Mouse (Mus musculus) Patski (cell line): Measurements from ENCODE around the gene Hesx1. TPM values are rescaled to one million over a fixed set of nuclear protein-coding genes. Genes with fewer than 3 reads are reported as not detected.
A peak's percentile ranks its signal among the peaks of the same experiment; 100 is the strongest.
"Not testable (repeated sequence)": the region's sequence is repeated elsewhere in the genome, so short reads cannot be mapped to it uniquely, and the experiment has no call there.

Experiments
- ATAC-seq: fragments of 100-300 bp; one replicate; pipeline ENCODE4 v1.8.0; 2021
- CTCF ChIA-PET: fragments of 350-600 bp; sonication (Branson Sonifier 250); formaldehyde crosslinking; loops from one replicate; lab custom pipeline; 2022; ENCODE audit warnings: inconsistent platforms; lab: Charles Lee
- POLR2A ChIA-PET: fragments of 350-600 bp; sonication (Branson Sonifier 250); formaldehyde crosslinking; loops from one replicate; lab custom pipeline; 2022; ENCODE audit warnings: antibody characterized with exemption, inconsistent platforms; lab: Charles Lee
- DNase-seq: peaks from one replicate; pipeline ENCODE4 v3.0.0-alpha.2; 2011; ENCODE audit warnings: low read depth, low spot score
- H3K27me3 ChIP-seq: fragments of 371-371 bp; one replicate; pipeline ENCODE4 v1.5.1; 2021
- CTCF ChIP-seq: fragments of 100-300 bp; IDR thresholded peaks from one replicate; pipeline ENCODE4 v1.5.1; 2021
- in situ Hi-C: fragments of 300-500 bp; cut with MboI; formaldehyde crosslinking; loops from 3 replicates; pipeline ENCODE4 v1.11.1; 2018; ENCODE audit warnings: low pct_unique_long_range_greater_than_20kb, mixed read lengths
- polyA plus RNA-seq: library from polyadenylated mRNA; unstranded; gene quantifications from one replicate; pipeline ENCODE4 v1.2.3, GENCODE M21; 2021

Hesx1 gene
- not detected for polyA plus RNA-seq

DNA sequence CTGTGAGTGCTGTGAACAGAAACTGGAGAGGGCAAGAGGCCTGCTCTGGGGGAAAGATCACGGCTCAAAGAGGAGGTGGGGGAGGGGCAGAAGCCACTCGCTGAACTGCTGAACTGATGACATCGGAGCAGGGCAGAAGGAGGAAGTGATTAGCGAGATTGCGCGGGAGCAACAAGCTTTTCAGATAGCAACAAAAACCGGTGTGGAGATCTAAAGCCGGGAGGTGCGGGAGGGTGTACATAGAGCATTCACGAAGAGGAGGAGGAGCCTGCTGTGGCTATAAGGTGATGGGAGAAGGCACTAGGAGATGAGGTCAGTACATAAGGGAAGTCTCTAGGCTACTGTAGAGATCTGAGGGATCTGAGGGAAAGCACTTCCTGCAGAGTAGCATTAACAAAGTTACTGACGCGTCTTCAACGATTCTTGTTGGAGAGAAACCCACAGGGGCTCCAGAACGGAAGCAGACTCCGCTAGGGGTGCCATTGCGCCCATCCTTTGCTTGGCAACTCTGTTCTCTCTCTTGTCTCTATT is at the start of gene Hesx1:
TSS of gene Hesx1 (plus strand) at position 206 of the 531 bp plus-strand sequence.
- no peak for TF ChIP-seq CTCF
- no peak for DNase-seq
- ATAC-seq, result no peak
- H3K27me3 ChIP-seq, result peaks cover 3% of the 10 kb centered on the region
- CTCF ChIA-PET, result interaction anchor here (1.0 kb wide), 1 partner anchor 35 kb away, joined by 3 read pairs; no protein-coding TSS in a partner anchor
- POLR2A ChIA-PET, result no interaction called here
- in situ Hi-C loops, result no loop called here

DNA sequence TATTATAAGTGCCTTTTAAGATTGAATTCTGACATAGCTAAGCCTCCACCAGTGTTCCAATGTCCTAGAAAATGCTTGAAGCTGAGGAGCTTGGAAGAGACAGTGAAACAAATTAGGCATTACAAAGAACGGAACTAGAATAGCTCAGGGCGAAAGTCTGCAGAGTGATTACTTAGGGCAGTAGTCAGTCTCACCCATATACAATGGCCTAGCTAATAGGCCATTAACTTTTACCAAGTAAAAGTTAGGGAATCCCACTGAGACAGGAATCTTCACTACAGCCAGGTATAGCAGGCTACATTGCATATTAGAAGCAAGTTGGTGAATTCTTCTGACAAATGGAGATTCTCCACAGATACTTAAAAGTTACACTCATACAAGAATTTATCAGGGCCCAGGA is 38.1 kb upstream of the Hesx1 start:
- POLR2A ChIA-PET, H3K27me3 ChIP-seq, ATAC-seq, CTCF ChIA-PET, DNase-seq, in situ Hi-C loops: not testable (repeated sequence)

DNA sequence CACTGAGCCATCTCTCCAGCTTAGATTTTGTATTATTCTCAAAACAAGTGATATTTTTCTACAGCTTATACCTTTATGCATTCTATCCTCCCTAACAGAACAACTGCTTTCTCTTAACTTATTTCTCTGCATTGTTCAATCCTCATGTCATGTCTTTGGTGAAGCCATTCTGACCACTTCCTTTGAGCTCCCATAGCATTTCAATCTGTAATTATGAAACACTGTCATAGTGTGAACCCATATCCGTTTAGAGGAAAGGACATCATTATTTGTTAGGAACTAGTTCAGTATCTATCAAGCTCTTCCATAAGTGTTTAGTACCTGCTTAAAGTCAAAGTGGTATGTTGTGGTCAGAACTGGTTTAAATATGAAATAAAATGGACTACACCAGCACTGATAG is 33.7 kb upstream of the Hesx1 start:
- DNase-seq, result no peak

DNA sequence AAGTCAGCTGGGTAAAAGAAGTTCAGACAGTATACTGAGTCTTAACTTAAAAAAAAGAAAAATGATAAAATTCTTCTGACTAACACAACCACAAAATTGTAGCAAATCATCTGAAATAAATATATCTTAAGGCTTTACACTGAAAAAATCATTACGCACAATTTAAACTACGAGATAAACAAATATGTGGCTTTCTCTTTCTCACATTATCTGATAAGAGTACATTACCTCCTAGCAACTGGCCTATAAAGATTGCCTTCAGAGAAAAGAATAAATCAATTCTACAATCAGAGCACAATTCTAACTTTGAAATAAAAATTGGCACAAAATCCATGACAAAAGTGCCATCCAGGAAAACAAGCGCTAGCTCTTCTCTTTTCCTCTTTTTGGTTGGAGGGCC is 25.1 kb upstream of the Hesx1 start:
- ATAC-seq, result no peak
- ChIA-PET CTCF (interaction anchor here (0.9 to 1.5 kb wide), 6 partner anchors 9 to 100 kb away, joined by 3 to 5 read pairs (median 3); no protein-coding TSS in a partner anchor), POLR2A (interaction anchor here (0.8 kb wide), 1 partner anchor 9 kb away, joined by 3 read pairs; no protein-coding TSS in a partner anchor)
- no peak for TF ChIP-seq CTCF
- in situ Hi-C loops, result no loop called here
- no peaks in the 10 kb centered on the region for H3K27me3 ChIP-seq
- no peak for DNase-seq

More for the DNA sequence above, 33.7 kb upstream of the Hesx1 start:
- TF ChIP-seq CTCF, result no peak
- no peak for ATAC-seq
- H3K27me3 ChIP-seq, result no peaks in the 10 kb centered on the region
- in situ Hi-C loops, result no loop called here
- POLR2A ChIA-PET, result interaction anchor here (1.0 kb wide), 1 partner anchor 9 kb away, joined by 3 read pairs; no protein-coding TSS in a partner anchor
- CTCF ChIA-PET, result interaction anchor here (1.0 to 1.1 kb wide), 2 partner anchors 9 to 26 kb away, joined by 3 read pairs; no protein-coding TSS in a partner anchor

DNA sequence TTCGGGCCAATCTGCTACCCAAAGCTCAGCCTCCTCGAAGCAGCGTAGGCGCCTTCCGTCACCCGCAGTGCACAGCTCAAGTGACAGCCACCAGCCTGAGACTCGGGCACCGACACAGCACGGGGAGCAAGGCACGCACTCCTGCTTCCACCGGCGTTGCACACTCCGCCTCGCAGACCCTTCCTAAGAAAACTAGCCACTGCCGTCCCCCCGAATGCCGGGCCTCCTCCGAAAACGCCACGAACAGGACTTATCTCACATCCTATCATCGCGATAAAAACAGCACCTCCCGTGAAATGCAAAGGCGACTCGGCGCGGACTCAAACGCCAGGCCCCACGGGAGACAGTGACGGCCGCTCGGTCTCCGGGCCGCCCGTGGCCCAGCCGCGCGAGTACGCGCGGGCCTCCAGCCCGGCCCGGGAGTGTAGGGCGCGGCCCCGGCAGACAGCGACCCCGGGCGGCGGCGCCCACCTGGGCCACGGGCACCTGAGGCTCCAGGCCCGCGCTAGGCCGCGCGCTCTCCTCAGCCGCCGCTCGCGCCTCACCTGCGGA is 24.3 kb upstream of the Hesx1 start:
- ChIA-PET POLR2A (interaction anchor here (0.8 kb wide), 1 partner anchor 9 kb away, joined by 3 read pairs; no protein-coding TSS in a partner anchor), CTCF (interaction anchor here (0.9 to 1.4 kb wide), 6 partner anchors 9 to 100 kb away, joined by 3 to 4 read pairs (median 3); no protein-coding TSS in a partner anchor)
- H3K27me3 ChIP-seq, result no peaks in the 10 kb centered on the region
- peak; percentile 49 for TF ChIP-seq CTCF
- in situ Hi-C loops, result no loop called here
- DNase-seq (no peak), ATAC-seq (peak; percentile 58)

DNA sequence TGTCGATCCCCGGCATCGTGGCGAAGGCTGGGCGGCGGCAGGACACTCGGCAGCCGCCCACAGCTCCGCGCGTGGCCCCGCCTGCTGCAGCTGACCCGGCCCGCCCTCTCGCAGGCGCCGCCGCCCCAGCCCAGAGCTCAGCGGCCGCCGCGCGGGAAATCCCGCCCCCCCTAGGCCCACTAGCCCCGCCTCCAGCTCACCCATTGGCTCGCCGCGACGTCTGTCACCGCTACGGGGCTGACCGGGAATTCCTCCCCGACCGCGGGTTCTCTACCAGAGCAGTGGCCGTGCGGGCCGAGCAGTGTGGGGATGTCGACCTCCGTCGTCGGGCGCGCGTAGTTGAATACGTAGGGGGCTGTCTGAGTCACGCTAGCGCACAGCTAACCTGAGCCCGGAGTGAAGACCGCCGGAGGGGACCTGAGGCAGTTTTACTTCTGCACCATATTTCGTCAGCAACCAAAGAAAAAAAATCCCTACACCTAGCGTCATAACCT is 23.7 kb upstream of the Hesx1 start:
- in situ Hi-C loops, result no loop called here
- POLR2A ChIA-PET, result no interaction called here
- no peak for TF ChIP-seq CTCF

GRCm38 (mm10) chr14:26971106-26971789 is 23.0 kb upstream of the Hesx1 start, which contains the start of gene Appl1:
TSS of gene Appl1 (minus strand) at chr14:26971232.
- ChIA-PET POLR2A (no interaction called here), CTCF (interaction anchor here (1.1 to 1.2 kb wide), 2 partner anchors 15 to 41 kb away, joined by 3 read pairs; no protein-coding TSS in a partner anchor)
- no peak for DNase-seq
- ATAC-seq, result no peak
- no peak for TF ChIP-seq CTCF
- no peaks in the 10 kb centered on the region for H3K27me3 ChIP-seq
- in situ Hi-C loops, result no loop called here

More for the DNA sequence above, 23.7 kb upstream of the Hesx1 start:
- DNase-seq, result peak; percentile 64
- CTCF ChIA-PET, result interaction anchor here (0.9 to 1.2 kb wide), 3 partner anchors 14 to 59 kb away, joined by 3 to 4 read pairs (median 3); no protein-coding TSS in a partner anchor
- H3K27me3 ChIP-seq, result no peaks in the 10 kb centered on the region
- peak; percentile 99 for ATAC-seq

GRCm38 (mm10) chr14:26973089-26973488 is 21.1 kb upstream of the Hesx1 start:
- ChIA-PET CTCF (interaction anchor here (1.1 kb wide), 1 partner anchor 12 kb away, joined by 3 read pairs; no protein-coding TSS in a partner anchor), POLR2A (no interaction called here)
- H3K27me3 ChIP-seq, result no peaks in the 10 kb centered on the region
- TF ChIP-seq CTCF, result peak; percentile 22
- in situ Hi-C loops, result no loop called here
- DNase-seq, result no peak
- ATAC-seq, result no peak

- in situ Hi-C loops, result no loop called here
- POLR2A ChIA-PET, result no interaction called here
- ATAC-seq (no peak), DNase-seq (no peak)
- TF ChIP-seq CTCF, result no peak
- CTCF ChIA-PET, result interaction anchor here (0.9 to 1.2 kb wide), 3 partner anchors 9 to 121 kb away, joined by 3 to 4 read pairs (median 3); no protein-coding TSS in a partner anchor
- no peaks in the 10 kb centered on the region for H3K27me3 ChIP-seq
Measured at GRCm38 (mm10) chr14:26975490-26975889, 18.7 kb upstream of the Hesx1 start.

GRCm38 (mm10) chr14:26976212-26976611 is 18.0 kb upstream of the Hesx1 start:
- in situ Hi-C loops, result no loop called here
- ATAC-seq (no peak), DNase-seq (no peak)
- H3K27me3 ChIP-seq, result no peaks in the 10 kb centered on the region
- CTCF ChIA-PET, result interaction anchor here (0.9 to 1.1 kb wide), 2 partner anchors 8 to 120 kb away, joined by 3 to 4 read pairs; no protein-coding TSS in a partner anchor
- TF ChIP-seq CTCF, result no peak
- POLR2A ChIA-PET, result no interaction called here
